Comparison of ENCODE assay signal across 9 mouse cellular contexts in the genomic region with DNA sequence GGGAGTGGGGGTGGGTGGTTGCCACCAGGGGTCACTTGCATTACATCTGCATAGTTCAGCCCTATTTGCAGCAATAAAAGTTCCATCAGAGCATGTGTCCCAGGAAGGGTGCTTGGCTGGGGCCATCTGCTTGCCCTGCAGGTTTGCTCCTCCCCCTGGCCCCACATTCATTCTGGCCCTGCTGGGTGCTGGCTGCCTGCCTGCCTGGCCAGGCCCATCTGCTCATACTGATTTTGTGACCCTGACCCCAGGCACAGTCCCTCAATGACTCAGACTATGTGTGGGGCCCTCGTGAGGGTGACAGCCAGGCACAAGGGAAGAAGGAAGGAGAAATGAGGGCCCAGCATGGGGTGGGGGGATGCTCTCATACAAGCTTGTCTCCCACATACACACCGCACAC. TPM values are rescaled to one million over a fixed set of nuclear protein-coding genes. Genes with fewer than 3 reads are reported as not detected.
DNase-seq lines count a peak whose midpoint lies in the region; ATAC-seq and TF ChIP-seq lines count a peak whose summit lies in the region.
"Had no signal": no experiment of that assay in that cellular context is flagged by ENCODE, and none has a peak within 500 bp of the region (broad histone marks: within the 10 kb centered on the region; RNA-seq: fewer than 3 reads in every experiment).

No protein-coding gene starts in this region.

- no peak for TF ChIP-seq POLR2A in kidney, adult 2 months (IDR thresholded peaks at IDR 0.05; ENCODE audit: low read depth, low read length)

- no peaks in the 10 kb centered on the region for H3K27me3 ChIP-seq in kidney, adult 2 months (replicated peaks; ENCODE audit: control insufficient read depth, insufficient read depth, low read length)
- no peaks in the 10 kb centered on the region for H3K27me3 ChIP-seq in kidney, embryonic 15.5 days
- no peaks in the 10 kb centered on the region for H3K27me3 ChIP-seq in embryonic facial prominence, embryonic 14.5 days (replicated peaks; ENCODE audit: control insufficient read depth, insufficient read depth, low read length)
- H3K27me3 ChIP-seq in midbrain, embryonic 15.5 days (replicated peaks) = peaks cover 8% of the 10 kb centered on the region
- H3K27me3 ChIP-seq: liver, embryonic 15.5 days had no signal

- TF ChIP-seq CTCF in kidney, adult 2 months (conservative IDR thresholded peaks at IDR 0.05; ENCODE audit: insufficient read depth, insufficient read length, low read depth, low read length) = no peak

- H3K4me1 ChIP-seq in kidney, adult 2 months (ENCODE audit: control insufficient read depth, insufficient read depth, low read length) = no peaks in the 10 kb centered on the region
- peaks cover 15% of the 10 kb centered on the region for H3K4me1 ChIP-seq in kidney, embryonic 15.5 days
- no peaks in the 10 kb centered on the region for H3K4me1 ChIP-seq in embryonic facial prominence, embryonic 14.5 days (ENCODE audit: control insufficient read depth, insufficient read depth, low read length)
- no peaks in the 10 kb centered on the region for H3K4me1 ChIP-seq in midbrain, embryonic 15.5 days

- H3K36me3 ChIP-seq in kidney, adult 2 months (ENCODE audit: control insufficient read depth, insufficient read depth, low read length) = no peaks in the 10 kb centered on the region
- no peaks in the 10 kb centered on the region for H3K36me3 ChIP-seq in kidney, embryonic 15.5 days
- no peaks in the 10 kb centered on the region for H3K36me3 ChIP-seq in embryonic facial prominence, embryonic 14.5 days (ENCODE audit: control insufficient read depth, insufficient read depth, low read length)
- no peaks in the 10 kb centered on the region for H3K36me3 ChIP-seq in midbrain, embryonic 15.5 days (replicated peaks)
- H3K36me3 ChIP-seq: liver, embryonic 15.5 days had no signal

- WGBS in kidney, adult 2 months = 53% methylated on average over 2 of the region's 2 CpGs
- 46% methylated on average over 2 of the region's 2 CpGs for WGBS in kidney, embryonic 15.5 days
- WGBS in embryonic facial prominence, embryonic 14.5 days = 56% methylated on average over 2 of the region's 2 CpGs
- WGBS in midbrain, embryonic 15.5 days = 52% methylated on average over 2 of the region's 2 CpGs

- H3K9me3 ChIP-seq in kidney, embryonic 15.5 days (replicated peaks) = no peaks in the 10 kb centered on the region
- no peaks in the 10 kb centered on the region for H3K9me3 ChIP-seq in embryonic facial prominence, embryonic 14.5 days (ENCODE audit: control insufficient read depth, low read length)
- no peaks in the 10 kb centered on the region for H3K9me3 ChIP-seq in midbrain, embryonic 15.5 days
- H3K9me3 ChIP-seq: liver, embryonic 15.5 days had no signal

- H3K9ac ChIP-seq in kidney, embryonic 15.5 days = no peak overlapping the region
- H3K9ac ChIP-seq in embryonic facial prominence, embryonic 14.5 days (ENCODE audit: low read depth, low read length) = no peak overlapping the region
- no peak overlapping the region for H3K9ac ChIP-seq in midbrain, embryonic 15.5 days
- H3K9ac ChIP-seq: liver, embryonic 15.5 days had no signal

- no peak overlapping the region for H3K4me3 ChIP-seq in kidney, adult 2 months (ENCODE audit: insufficient read depth, low read depth, low read length)
- H3K4me3 ChIP-seq in kidney, embryonic 15.5 days (replicated peaks) = no peak overlapping the region
- H3K4me3 ChIP-seq in embryonic facial prominence, embryonic 14.5 days (ENCODE audit: low read depth, low read length) = no peak overlapping the region
- H3K4me3 ChIP-seq in midbrain, embryonic 15.5 days = no peak overlapping the region
- H3K4me3 ChIP-seq: liver, embryonic 15.5 days had no signal

- no peak overlapping the region for H3K27ac ChIP-seq in kidney, adult 2 months (ENCODE audit: insufficient read depth, low read depth, low read length)
- H3K27ac ChIP-seq in kidney, embryonic 15.5 days = no peak overlapping the region
- no peak overlapping the region for H3K27ac ChIP-seq in embryonic facial prominence, embryonic 14.5 days (replicated peaks; ENCODE audit: low read depth, low read length)
- H3K27ac ChIP-seq in midbrain, embryonic 15.5 days = no peak overlapping the region
- H3K27ac ChIP-seq: liver, embryonic 15.5 days had no signal

- H3K4me2 ChIP-seq in kidney, embryonic 15.5 days = no peak overlapping the region
- no peak overlapping the region for H3K4me2 ChIP-seq in embryonic facial prominence, embryonic 14.5 days (ENCODE audit: low read depth, low read length)
- H3K4me2 ChIP-seq in midbrain, embryonic 15.5 days = no peak overlapping the region
- H3K4me2 ChIP-seq: liver, embryonic 15.5 days had no signal

- peak; percentile 70 for DNase-seq in kidney, adult 2 months
- peak; percentile 85 for DNase-seq in adrenal gland, adult 8-10 months
- no peak for DNase-seq in embryonic facial prominence, embryonic 14.5 days (ENCODE audit: low spot score)
- no peak for DNase-seq in frontal cortex, postnatal 14 days (ENCODE audit: low spot score in 2 of 2)
- no peak for DNase-seq in gastrocnemius, postnatal 14 days
- no peak for DNase-seq in left cerebral cortex, postnatal 14 days (ENCODE audit: low spot score in 2 of 2)

- ATAC-seq in kidney, embryonic 15.5 days (replicated peaks; ENCODE audit: low FRiP score) = no peak
- 0 out of 2 replicates have a peak, but pooled peaks have one; percentile 35 for ATAC-seq in embryonic facial prominence, embryonic 14.5 days (ENCODE audit: low read depth)
- ATAC-seq in midbrain, embryonic 15.5 days (replicated peaks) = 0 out of 2 replicates have a peak, but pooled peaks have one; percentile 30

- intact Hi-C loops in gastrocnemius, postnatal 14 days (cut with DNase I; ENCODE audit: low total_unique reads) = loop anchor here (10.0 kb wide), 2 partner anchors 701 to 791 kb away; a partner anchor contains a TSS
- intact Hi-C loops in left cerebral cortex, postnatal 14 days (cut with DNase I) = no loop called here

RNA-seq across cellular contexts. Expression of a gene that starts 12.9 kb away (rescaled TPM):
- polyA plus RNA-seq in kidney, adult 2 months (2012; rRNA removed) = 57.2 and 59.8 TPM in 2 replicates
- polyA plus RNA-seq in kidney, embryonic 15.5 days (2015; fragmentation: Nextera tagmentation; extraction: Ambion mirVana) = 40.2 and 42.8 TPM in 2 replicates
- total RNA-seq in adrenal gland, adult 8-10 months (2022) = 10 to 100 TPM; 13.3 to 61.3 (median 18.6) TPM
- polyA plus RNA-seq in embryonic facial prominence, embryonic 14.5 days (2014; fragmentation: Nextera tagmentation; extraction: Ambion mirVana) = 53.3 and 57.3 TPM in 2 replicates
- polyA plus RNA-seq in midbrain, embryonic 15.5 days (2015; fragmentation: Nextera tagmentation; extraction: Ambion mirVana) = 56.2 and 69.1 TPM in 2 replicates
- 10 to 100 TPM; 10.1 to 33.9 TPM for total RNA-seq in gastrocnemius, postnatal 14 days (2021)
- 10 to 100 TPM; 16.4 to 19.1 TPM for total RNA-seq in left cerebral cortex, postnatal 14 days (2021)

RNA-seq across cellular contexts. Expression of a gene that starts 40.1 kb away (rescaled TPM):
- 87.8 and 93.2 TPM in 2 replicates for polyA plus RNA-seq in kidney, adult 2 months (2012; rRNA removed)
- polyA plus RNA-seq in kidney, embryonic 15.5 days (2015; fragmentation: Nextera tagmentation; extraction: Ambion mirVana) = 19.6 and 20.3 TPM in 2 replicates
- 10 to 100 TPM in 3 of 4 experiments, 1 to 10 TPM in 1; 8.9 to 23.2 (median 16.2) TPM for total RNA-seq in adrenal gland, adult 8-10 months (2022)
- polyA plus RNA-seq in embryonic facial prominence, embryonic 14.5 days (2014; fragmentation: Nextera tagmentation; extraction: Ambion mirVana) = 11.1 and 11.7 TPM in 2 replicates
- polyA plus RNA-seq in midbrain, embryonic 15.5 days (2015; fragmentation: Nextera tagmentation; extraction: Ambion mirVana) = 13.4 and 15.1 TPM in 2 replicates
- 100 to 1,000 TPM; 126 to 130 TPM for total RNA-seq in gastrocnemius, postnatal 14 days (2021)
- 100 to 1,000 TPM in 1 of 2 experiments, 10 to 100 TPM in 1; 93.1 to 112 TPM for total RNA-seq in left cerebral cortex, postnatal 14 days (2021)

Comparison
In these comparisons a context has a peak if more than half of its experiments do, and no peak if none do; other contexts are left out.
1. DNase-seq: peak in kidney, adult 2 months (single experiment) and adrenal gland, adult 8-10 months (single experiment); none in embryonic facial prominence, embryonic 14.5 days (single experiment), frontal cortex, postnatal 14 days (0 of 2), gastrocnemius, postnatal 14 days (single experiment) and left cerebral cortex, postnatal 14 days (0 of 2).